8 mouse cellular contexts compared by ENCODE assay signal in genomic region chr17:34263068-34263467, GRCm38 (mm10). TPM values are rescaled to one million over a fixed set of nuclear protein-coding genes. Genes with fewer than 3 reads are reported as not detected.
A peak's percentile ranks its signal among the peaks of the same experiment; 100 is the strongest.
DNase-seq lines count a peak whose midpoint lies in the region; ATAC-seq and TF ChIP-seq lines count a peak whose summit lies in the region.

No protein-coding gene starts in this region.

- no peak for TF ChIP-seq POLR2A in embryonic fibroblast, embryonic 13.5 days (IDR thresholded peaks at IDR 0.05; ENCODE audit: low read depth, low read length)

- no peak overlapping the region for H3K27ac ChIP-seq in embryonic fibroblast, embryonic 13.5 days (ENCODE audit: insufficient read depth, low read length)
- H3K27ac ChIP-seq in heart, embryonic 15.5 days = no peak overlapping the region
- H3K27ac ChIP-seq in liver, embryonic 11.5 days (ENCODE audit: low read depth, low read length) = no peak overlapping the region
- H3K27ac ChIP-seq in stomach, embryonic 14.5 days (ENCODE audit: low read length) = no peak overlapping the region

- no peaks in the 10 kb centered on the region for H3K4me1 ChIP-seq in embryonic fibroblast, embryonic 13.5 days (ENCODE audit: control insufficient read depth, insufficient read depth, low read length)
- H3K4me1 ChIP-seq in heart, embryonic 15.5 days (replicated peaks) = peaks cover 20% of the 10 kb centered on the region
- 0 out of 2 replicates have a peak, but pooled peaks cover 4% of the 10 kb centered on the region for H3K4me1 ChIP-seq in liver, embryonic 11.5 days (replicated peaks; ENCODE audit: control insufficient read depth, insufficient read depth, low read length)
- H3K4me1 ChIP-seq in stomach, embryonic 14.5 days (ENCODE audit: control insufficient read depth, insufficient read depth, low read length) = 0 out of 2 replicates have a peak, but pooled peaks cover 10% of the 10 kb centered on the region

- H3K9me3 ChIP-seq in heart, embryonic 15.5 days (replicated peaks) = no peaks in the 10 kb centered on the region
- no peaks in the 10 kb centered on the region for H3K9me3 ChIP-seq in liver, embryonic 11.5 days (ENCODE audit: control insufficient read depth, low read length)
- H3K9me3 ChIP-seq in stomach, embryonic 14.5 days (ENCODE audit: control insufficient read depth, low read depth, low read length) = no peaks in the 10 kb centered on the region

- peak; percentile 68 for ATAC-seq in heart, embryonic 15.5 days (replicated peaks; ENCODE audit: insufficient number of reproducible peaks, insufficient read depth, low FRiP score, low read depth)
- peak; percentile 66 for ATAC-seq in liver, embryonic 11.5 days (replicated peaks; ENCODE audit: low FRiP score)
- ATAC-seq in stomach, embryonic 14.5 days (ENCODE audit: insufficient number of reproducible peaks, insufficient read depth, low FRiP score, low read depth) = peak; percentile 83

- H3K9ac ChIP-seq in heart, embryonic 15.5 days = 0 out of 2 replicates have a peak overlapping the region, but pooled peaks have one; percentile 15
- H3K9ac ChIP-seq in liver, embryonic 11.5 days (ENCODE audit: low read depth, low read length) = no peak overlapping the region
- no peak overlapping the region for H3K9ac ChIP-seq in stomach, embryonic 14.5 days (replicated peaks; ENCODE audit: low read depth, low read length)

- peak overlapping the region; percentile 36 for H3K4me3 ChIP-seq in embryonic fibroblast, embryonic 13.5 days (ENCODE audit: insufficient read depth, low read length)
- peak overlapping the region; percentile 65 for H3K4me3 ChIP-seq in heart, embryonic 15.5 days
- peak overlapping the region; percentile 56 for H3K4me3 ChIP-seq in liver, embryonic 11.5 days (ENCODE audit: low read depth, low read length)
- H3K4me3 ChIP-seq in stomach, embryonic 14.5 days (ENCODE audit: low read depth, low read length) = peak overlapping the region; percentile 37

- no peak for TF ChIP-seq CTCF in embryonic fibroblast, embryonic 13.5 days (IDR thresholded peaks at IDR 0.05; ENCODE audit: borderline replicate concordance, insufficient read depth, low read length)

- WGBS in heart, embryonic 15.5 days = under 1% methylated on average over 8 of the region's 8 CpGs
- 3% methylated on average over 8 of the region's 8 CpGs for WGBS in liver, embryonic 11.5 days
- WGBS in stomach, embryonic 14.5 days = under 1% methylated on average over 8 of the region's 8 CpGs

- H3K27me3 ChIP-seq in heart, embryonic 15.5 days = peaks cover 35% of the 10 kb centered on the region
- H3K27me3 ChIP-seq in liver, embryonic 11.5 days (replicated peaks; ENCODE audit: control insufficient read depth, insufficient read depth, low read length) = peaks cover 28% of the 10 kb centered on the region
- peaks cover 12% of the 10 kb centered on the region for H3K27me3 ChIP-seq in stomach, embryonic 14.5 days (ENCODE audit: control insufficient read depth, insufficient read depth, low read length)

- peak overlapping the region; percentile 99 for H3K4me2 ChIP-seq in heart, embryonic 15.5 days
- H3K4me2 ChIP-seq in liver, embryonic 11.5 days = peak overlapping the region; percentile 93
- H3K4me2 ChIP-seq in stomach, embryonic 14.5 days (replicated peaks; ENCODE audit: low read depth, low read length) = peak overlapping the region; percentile 87

- no peaks in the 10 kb centered on the region for H3K36me3 ChIP-seq in heart, embryonic 15.5 days
- no peaks in the 10 kb centered on the region for H3K36me3 ChIP-seq in liver, embryonic 11.5 days (ENCODE audit: control insufficient read depth, insufficient read depth, low read length)
- H3K36me3 ChIP-seq in stomach, embryonic 14.5 days (ENCODE audit: control insufficient read depth, insufficient read depth, low read length) = no peaks in the 10 kb centered on the region

- DNase-seq in CD4-positive, CD25-positive, alpha-beta regulatory T cell, adult 2 months (ENCODE audit: low read depth, low spot score) = peak; percentile 91
- DNase-seq in brain, adult 2 months (ENCODE audit: low read depth, low spot score) = peak; percentile 86
- DNase-seq in kidney, postnatal 10 days = peak; percentile 78
- peak; percentile 68 for DNase-seq in liver, embryonic 11.5 days (ENCODE audit: low spot score)
- peak; percentile 95 for DNase-seq in naive thymus-derived CD4-positive, alpha-beta T cell, adult 2 months (ENCODE audit: low read depth)

RNA-seq across cellular contexts. Expression of gene H2-Ab1, which starts 5.6 kb away (rescaled TPM):
- not detected in 2 replicates for polyA plus RNA-seq in embryonic fibroblast, embryonic 13.5 days (2011; ENCODE audit: insufficient read length, low read depth, missing spikeins)
- 16.2 and 120 TPM in 2 replicates for polyA plus RNA-seq in heart, embryonic 15.5 days (2015; fragmentation: Nextera tagmentation; extraction: Ambion mirVana)
- 3.9 and 4.1 TPM in 2 replicates for polyA plus RNA-seq in liver, embryonic 11.5 days (2014; fragmentation: Nextera tagmentation; extraction: Ambion mirVana)
- 9.4 and 12.6 TPM in 2 replicates for polyA plus RNA-seq in stomach, embryonic 14.5 days (2014; fragmentation: Nextera tagmentation; extraction: Ambion mirVana)

RNA-seq across cellular contexts. Expression of gene H2-Ob, which starts 24.4 kb away (rescaled TPM):
- not detected in 2 replicates for polyA plus RNA-seq in embryonic fibroblast, embryonic 13.5 days (2011; ENCODE audit: insufficient read length, low read depth, missing spikeins)
- 0.14 and 0.30 TPM in 2 replicates for polyA plus RNA-seq in heart, embryonic 15.5 days (2015; fragmentation: Nextera tagmentation; extraction: Ambion mirVana)
- polyA plus RNA-seq in liver, embryonic 11.5 days (2014; fragmentation: Nextera tagmentation; extraction: Ambion mirVana) = not detected in 2 replicates
- polyA plus RNA-seq in stomach, embryonic 14.5 days (2014; fragmentation: Nextera tagmentation; extraction: Ambion mirVana) = 0.54 TPM in 1 of 2 replicates, not detected in the other

RNA-seq across cellular contexts. Expression of gene H2-Aa, which starts 24.6 kb away (rescaled TPM):
- polyA plus RNA-seq in embryonic fibroblast, embryonic 13.5 days (2011; ENCODE audit: insufficient read length, low read depth, missing spikeins) = not detected in 2 replicates
- polyA plus RNA-seq in heart, embryonic 15.5 days (2015; fragmentation: Nextera tagmentation; extraction: Ambion mirVana) = 5.9 and 42.6 TPM in 2 replicates
- not detected in 2 replicates for polyA plus RNA-seq in liver, embryonic 11.5 days (2014; fragmentation: Nextera tagmentation; extraction: Ambion mirVana)
- polyA plus RNA-seq in stomach, embryonic 14.5 days (2014; fragmentation: Nextera tagmentation; extraction: Ambion mirVana) = 3.0 and 4.4 TPM in 2 replicates

RNA-seq across cellular contexts. Expression of gene H2-Eb1, which starts 42.6 kb away (rescaled TPM):
- polyA plus RNA-seq in embryonic fibroblast, embryonic 13.5 days (2011; ENCODE audit: insufficient read length, low read depth, missing spikeins) = not detected in 2 replicates
- 5.6 and 28.9 TPM in 2 replicates for polyA plus RNA-seq in heart, embryonic 15.5 days (2015; fragmentation: Nextera tagmentation; extraction: Ambion mirVana)
- 0.23 and 0.63 TPM in 2 replicates for polyA plus RNA-seq in liver, embryonic 11.5 days (2014; fragmentation: Nextera tagmentation; extraction: Ambion mirVana)
- polyA plus RNA-seq in stomach, embryonic 14.5 days (2014; fragmentation: Nextera tagmentation; extraction: Ambion mirVana) = 2.8 and 2.9 TPM in 2 replicates

RNA-seq across cellular contexts. Expression of gene Tap2, which starts 59.7 kb away (rescaled TPM):
- 25.6 and 25.7 TPM in 2 replicates for polyA plus RNA-seq in embryonic fibroblast, embryonic 13.5 days (2011; ENCODE audit: insufficient read length, low read depth, missing spikeins)
- polyA plus RNA-seq in heart, embryonic 15.5 days (2015; fragmentation: Nextera tagmentation; extraction: Ambion mirVana) = 5.3 and 13.7 TPM in 2 replicates
- polyA plus RNA-seq in liver, embryonic 11.5 days (2014; fragmentation: Nextera tagmentation; extraction: Ambion mirVana) = 6.6 and 7.4 TPM in 2 replicates
- polyA plus RNA-seq in stomach, embryonic 14.5 days (2014; fragmentation: Nextera tagmentation; extraction: Ambion mirVana) = 1.6 and 2.4 TPM in 2 replicates
